Mouse (Mus musculus): ENCODE data around the gene Vps33a. TPM values are rescaled to one million over a fixed set of nuclear protein-coding genes. Genes with fewer than 3 reads are reported as not detected.

Gene Vps33a
- polyA plus RNA-seq (2015; fragmentation: Nextera tagmentation; extraction: Ambion mirVana): 15.9 and 17.7 TPM in 2 replicates

GRCm38 (mm10) chr5:123572357-123573186, at the start of gene Vps33a:
TSS of gene Vps33a (minus strand) at chr5:123573038.
- peak within 1 kb of the TSS; percentile 86 for H3K9ac ChIP-seq (ENCODE audit: low read depth, low read length)
- H3K27ac ChIP-seq (ENCODE audit: low read depth, low read length): peak within 1 kb of the TSS; percentile 77
- H3K27me3 ChIP-seq (replicated peaks; ENCODE audit: control insufficient read depth, insufficient read depth, low read length): no peaks in the 10 kb centered on the region
- H3K36me3 ChIP-seq (ENCODE audit: control insufficient read depth, insufficient read depth): peaks cover 20% of the 10 kb centered on the region
- peak within 1 kb of the TSS; percentile 96 for H3K4me3 ChIP-seq (ENCODE audit: low read depth, low read length)
- peak within 1 kb of the TSS; percentile 70 for H3K4me2 ChIP-seq (replicated peaks; ENCODE audit: low read depth)
- no peak for TF ChIP-seq CTCF (IDR thresholded peaks at IDR 0.05; ENCODE audit: low read depth)
- under 1% methylated on average over 54 of the region's 54 CpGs for WGBS
- H3K9me3 ChIP-seq (ENCODE audit: control insufficient read depth): no peaks in the 10 kb centered on the region
- H3K4me1 ChIP-seq (replicated peaks; ENCODE audit: control insufficient read depth, insufficient read depth, low read length): no peaks in the 10 kb centered on the region
- ATAC-seq: peak; percentile 91

GRCm38 (mm10) chr5:123622421-123622820, 49.6 kb upstream of the Vps33a start:
- Histone ChIP-seq H3K4me2 (replicated peaks; ENCODE audit: low read depth) (no peak overlapping the region), H3K9ac (ENCODE audit: low read depth, low read length) (no peak overlapping the region), H3K27ac (ENCODE audit: low read depth, low read length) (no peak overlapping the region), H3K27me3 (replicated peaks; ENCODE audit: control insufficient read depth, insufficient read depth, low read length) (no peaks in the 10 kb centered on the region), H3K9me3 (ENCODE audit: control insufficient read depth) (no peaks in the 10 kb centered on the region), H3K4me3 (ENCODE audit: low read depth, low read length) (no peak overlapping the region), H3K4me1 (replicated peaks; ENCODE audit: control insufficient read depth, insufficient read depth, low read length) (no peaks in the 10 kb centered on the region), H3K36me3 (ENCODE audit: control insufficient read depth, insufficient read depth) (peaks cover 28% of the 10 kb centered on the region)
- no peak for ATAC-seq
- 86% methylated on average over 13 of the region's 13 CpGs for WGBS
- TF ChIP-seq CTCF (IDR thresholded peaks at IDR 0.05; ENCODE audit: low read depth): 0 out of 2 replicates have a peak, but pooled peaks have one; percentile 13

DNA sequence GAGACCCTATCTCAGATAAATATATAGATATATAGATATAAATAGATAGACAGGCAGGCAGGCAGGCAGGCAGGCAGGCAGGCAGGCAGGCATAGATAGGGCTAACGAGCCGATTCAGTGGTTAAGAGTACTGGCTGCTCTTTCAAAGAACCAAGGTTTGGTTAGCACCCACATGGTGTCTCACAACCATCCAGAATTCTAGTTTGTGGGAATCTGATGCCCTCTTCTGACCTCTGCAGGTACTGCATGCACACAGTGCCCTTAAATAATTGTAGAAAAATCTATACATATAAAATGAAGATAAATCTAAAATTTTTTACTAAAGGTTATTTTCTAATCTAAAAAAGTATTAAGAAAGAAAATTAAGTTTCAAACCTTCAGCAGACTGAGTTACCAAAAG, 45.7 kb upstream of the Vps33a start:
- WGBS: 88% methylated on average over 2 of the region's 2 CpGs
- no peak for ATAC-seq
- H3K36me3 ChIP-seq (ENCODE audit: control insufficient read depth, insufficient read depth): peaks cover 50% of the 10 kb centered on the region

GRCm38 (mm10) chr5:123614246-123614645, 41.4 kb upstream of the Vps33a start:
- Histone ChIP-seq H3K9me3 (ENCODE audit: control insufficient read depth) (no peaks in the 10 kb centered on the region), H3K4me2 (replicated peaks; ENCODE audit: low read depth) (no peak overlapping the region), H3K27ac (ENCODE audit: low read depth, low read length) (no peak overlapping the region), H3K4me3 (ENCODE audit: low read depth, low read length) (no peak overlapping the region), H3K4me1 (replicated peaks; ENCODE audit: control insufficient read depth, insufficient read depth, low read length) (no peaks in the 10 kb centered on the region), H3K36me3 (ENCODE audit: control insufficient read depth, insufficient read depth) (peaks cover 47% of the 10 kb centered on the region), H3K9ac (ENCODE audit: low read depth, low read length) (no peak overlapping the region), H3K27me3 (replicated peaks; ENCODE audit: control insufficient read depth, insufficient read depth, low read length) (no peaks in the 10 kb centered on the region)
- WGBS: 92% methylated on average over 24 of the region's 24 CpGs
- TF ChIP-seq CTCF (IDR thresholded peaks at IDR 0.05; ENCODE audit: low read depth): no peak
- ATAC-seq: no peak

More for the DNA sequence above, 45.7 kb upstream of the Vps33a start:
- Histone ChIP-seq H3K4me2 (replicated peaks; ENCODE audit: low read depth) (no peak overlapping the region), H3K9me3 (ENCODE audit: control insufficient read depth) (no peaks in the 10 kb centered on the region), H3K9ac (ENCODE audit: low read depth, low read length) (no peak overlapping the region), H3K4me1 (replicated peaks; ENCODE audit: control insufficient read depth, insufficient read depth, low read length) (no peaks in the 10 kb centered on the region), H3K4me3 (ENCODE audit: low read depth, low read length) (no peak overlapping the region), H3K27me3 (replicated peaks; ENCODE audit: control insufficient read depth, insufficient read depth, low read length) (no peaks in the 10 kb centered on the region), H3K27ac (ENCODE audit: low read depth, low read length) (no peak overlapping the region)
- peak; percentile 60 for TF ChIP-seq CTCF (IDR thresholded peaks at IDR 0.05; ENCODE audit: low read depth)

DNA sequence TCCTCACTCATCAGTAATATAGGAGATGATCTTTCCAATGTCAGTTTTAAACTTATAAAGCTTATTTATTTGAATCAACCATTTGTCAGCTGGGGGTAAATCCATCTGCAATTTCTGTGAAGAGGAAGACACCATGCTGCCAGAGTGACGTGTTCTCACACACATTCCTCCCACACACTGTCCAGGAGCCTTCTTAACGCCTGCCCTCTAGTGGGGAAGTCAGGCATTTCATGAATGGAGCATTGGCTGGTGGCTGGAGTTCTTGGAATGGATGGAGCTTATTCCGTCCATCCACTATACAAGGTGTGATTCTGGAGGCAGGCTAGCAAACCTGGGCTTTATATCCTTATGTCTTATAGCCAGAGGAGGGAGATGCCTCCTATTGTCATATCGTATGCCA, 37.0 kb upstream of the Vps33a start:
- WGBS: 33% methylated on average over 4 of the region's 4 CpGs
- peak; percentile 94 for TF ChIP-seq CTCF (IDR thresholded peaks at IDR 0.05; ENCODE audit: low read depth)
- peaks cover 47% of the 10 kb centered on the region for H3K36me3 ChIP-seq (ENCODE audit: control insufficient read depth, insufficient read depth)
- H3K27me3 ChIP-seq (replicated peaks; ENCODE audit: control insufficient read depth, insufficient read depth, low read length): no peaks in the 10 kb centered on the region
- no peak overlapping the region for H3K9ac ChIP-seq (ENCODE audit: low read depth, low read length)
- no peak overlapping the region for H3K4me2 ChIP-seq (replicated peaks; ENCODE audit: low read depth)
- H3K4me1 ChIP-seq (replicated peaks; ENCODE audit: control insufficient read depth, insufficient read depth, low read length): no peaks in the 10 kb centered on the region
- no peaks in the 10 kb centered on the region for H3K9me3 ChIP-seq (ENCODE audit: control insufficient read depth)
- no peak overlapping the region for H3K4me3 ChIP-seq (ENCODE audit: low read depth, low read length)
- no peak overlapping the region for H3K27ac ChIP-seq (ENCODE audit: low read depth, low read length)
- ATAC-seq: peak; percentile 41; the same call in 1 of the 2 replicates

GRCm38 (mm10) chr5:123609416-123609815, 36.6 kb upstream of the Vps33a start:
- peaks cover 44% of the 10 kb centered on the region for H3K36me3 ChIP-seq (ENCODE audit: control insufficient read depth, insufficient read depth)
- WGBS: 89% methylated on average over 7 of the region's 7 CpGs

More at GRCm38 (mm10) chr5:123609416-123609815, 36.6 kb upstream of the Vps33a start:
- no peak for ATAC-seq
- Histone ChIP-seq H3K4me2 (replicated peaks; ENCODE audit: low read depth) (no peak overlapping the region), H3K27me3 (replicated peaks; ENCODE audit: control insufficient read depth, insufficient read depth, low read length) (no peaks in the 10 kb centered on the region), H3K9me3 (ENCODE audit: control insufficient read depth) (no peaks in the 10 kb centered on the region), H3K9ac (ENCODE audit: low read depth, low read length) (no peak overlapping the region), H3K4me3 (ENCODE audit: low read depth, low read length) (no peak overlapping the region), H3K27ac (ENCODE audit: low read depth, low read length) (no peak overlapping the region), H3K4me1 (replicated peaks; ENCODE audit: control insufficient read depth, insufficient read depth, low read length) (no peaks in the 10 kb centered on the region)
- TF ChIP-seq CTCF (IDR thresholded peaks at IDR 0.05; ENCODE audit: low read depth): no peak
